Mouse (Mus musculus) liver, postnatal 0 days (tissue): ENCODE measurements at regions not wholly inside any gene's neighbourhood (a gene's known extent, or its start where the extent isn't known, plus 50 kb on each side); places are given as distances from the start of the nearest gene placed in this dataset.

Experiments used
- ATAC-seq: fragments of 200-750 bp; cut with Nextera tagmentation; 2 replicates; pipeline ENCODE4 v1.8.0; 2017; ENCODE audit warnings: mild to moderate bottlenecking, moderate library complexity
- DNase-seq: peaks from one replicate; pipeline ENCODE4 v3.0.0-alpha.2; 2016
- H3K27ac ChIP-seq: fragments of 300-500 bp; sonication (generic); 2 replicates; pipeline ENCODE4 v1.5.1; 2014; ENCODE audit warnings: antibody characterized with exemption, moderate library complexity, mild to moderate bottlenecking, low read depth
- H3K27me3 ChIP-seq: fragments of 300-500 bp; sonication (generic); 2 replicates; pipeline ENCODE4 v1.6.1; 2014; ENCODE audit warnings: low read length, control low read depth, mixed read lengths; ENCODE audit not compliant: insufficient read depth
- H3K36me3 ChIP-seq: fragments of 300-500 bp; sonication (generic); replicated peaks from 2 replicates; pipeline ENCODE4 v1.6.1; 2014; ENCODE audit warnings: mild to moderate bottlenecking, control low read depth, low read length, moderate library complexity, mixed read lengths; ENCODE audit not compliant: insufficient read depth
- H3K4me1 ChIP-seq: fragments of 300-500 bp; sonication (generic); 2 replicates; pipeline ENCODE4 v1.6.1; 2014; ENCODE audit warnings: antibody characterized with exemption, mild to moderate bottlenecking, control low read depth; ENCODE audit not compliant: insufficient read depth
- H3K4me2 ChIP-seq: fragments of 300-500 bp; sonication (generic); 2 replicates; pipeline ENCODE4 v1.6.1; 2014; ENCODE audit warnings: low read depth, mild to moderate bottlenecking, low read length, moderate library complexity, mixed read lengths
- H3K4me3 ChIP-seq: fragments of 300-500 bp; sonication (generic); 2 replicates; pipeline ENCODE4 v1.5.1; 2014; ENCODE audit warnings: low read depth, low read length
- H3K9ac ChIP-seq: fragments of 300-500 bp; sonication (generic); replicated peaks from 2 replicates; pipeline ENCODE4 v1.6.1; 2014; ENCODE audit warnings: mild to moderate bottlenecking, moderate library complexity
- H3K9me3 ChIP-seq: fragments of 300-500 bp; sonication (generic); 2 replicates; pipeline ENCODE4 v1.6.1; 2016; ENCODE audit warnings: mild to moderate bottlenecking, control low read depth, low read length, mixed read lengths
- CTCF ChIP-seq: sonication (generic); IDR thresholded peaks from 2 replicates; pipeline ENCODE4 v1.5.1; 2016; ENCODE audit warnings: antibody characterized with exemption, low read depth
- EP300 ChIP-seq: IDR thresholded peaks from 2 replicates; pipeline ENCODE4 v1.6.1; 2016; ENCODE audit warnings: antibody characterized with exemption, low read depth, mild to moderate bottlenecking
- WGBS: fragments of 180-500 bp; shearing (Covaris S2); extraction: QIAGEN DNeasy Blood & Tissue Kit; methylation state at CpG from one replicate; pipeline ENCODE4 v1.1.7; 2014; ENCODE audit not compliant: insufficient replicate concordance; 5-methylcytosine and 5-hydroxymethylcytosine counted together

DNA sequence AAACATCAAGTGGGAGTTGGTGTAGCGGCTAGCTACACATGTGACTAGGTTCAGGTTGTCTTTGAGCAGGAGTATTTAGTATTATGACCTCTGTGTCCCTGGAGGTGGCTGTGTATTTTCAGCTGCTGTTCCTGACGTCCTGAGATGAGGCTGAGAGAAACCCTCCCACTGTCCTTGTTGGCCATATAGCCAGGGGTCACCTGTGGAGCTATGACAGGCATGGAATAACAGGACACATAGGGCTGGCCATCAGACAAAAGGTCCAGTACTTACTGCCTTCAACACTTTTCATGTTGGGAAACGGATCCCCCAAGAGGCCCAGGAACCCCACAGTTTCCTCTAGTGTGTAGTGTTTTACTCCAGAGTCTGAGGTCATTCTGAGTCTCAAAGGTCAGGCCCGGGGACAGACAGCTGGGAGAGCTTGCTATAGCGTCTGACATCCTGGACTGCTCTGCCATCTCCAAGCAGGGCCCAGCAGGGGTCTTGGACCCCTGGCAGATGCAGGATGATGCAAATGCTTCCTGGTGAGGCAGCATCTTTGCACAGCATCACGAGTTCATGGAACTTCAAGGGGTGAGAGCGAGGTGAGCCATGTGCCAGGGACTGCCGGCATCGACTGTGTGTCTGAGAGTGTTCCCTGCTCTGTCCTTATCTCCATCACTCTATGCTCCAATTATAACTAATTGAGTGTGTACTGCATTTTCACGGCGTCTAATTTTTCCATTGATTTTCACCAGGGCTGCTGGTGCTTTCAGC, 60.6 kb upstream of the Slco4a1 start:
- DNase-seq, result no peak
- no peak for ATAC-seq
- Histone ChIP-seq H3K36me3 (no peaks in the 10 kb centered on the region), H3K27me3 (peaks cover 5% of the 10 kb centered on the region; the same call in 1 of the 2 replicates), H3K9ac (no peak overlapping the region), H3K4me1 (no peaks in the 10 kb centered on the region), H3K27ac (no peak overlapping the region), H3K4me2 (no peak overlapping the region), H3K9me3 (no peaks in the 10 kb centered on the region), H3K4me3 (no peak overlapping the region)
- TF ChIP-seq EP300, result no peak
- no peak for TF ChIP-seq CTCF
- WGBS, result 56% methylated on average over 11 of the region's 11 CpGs

DNA sequence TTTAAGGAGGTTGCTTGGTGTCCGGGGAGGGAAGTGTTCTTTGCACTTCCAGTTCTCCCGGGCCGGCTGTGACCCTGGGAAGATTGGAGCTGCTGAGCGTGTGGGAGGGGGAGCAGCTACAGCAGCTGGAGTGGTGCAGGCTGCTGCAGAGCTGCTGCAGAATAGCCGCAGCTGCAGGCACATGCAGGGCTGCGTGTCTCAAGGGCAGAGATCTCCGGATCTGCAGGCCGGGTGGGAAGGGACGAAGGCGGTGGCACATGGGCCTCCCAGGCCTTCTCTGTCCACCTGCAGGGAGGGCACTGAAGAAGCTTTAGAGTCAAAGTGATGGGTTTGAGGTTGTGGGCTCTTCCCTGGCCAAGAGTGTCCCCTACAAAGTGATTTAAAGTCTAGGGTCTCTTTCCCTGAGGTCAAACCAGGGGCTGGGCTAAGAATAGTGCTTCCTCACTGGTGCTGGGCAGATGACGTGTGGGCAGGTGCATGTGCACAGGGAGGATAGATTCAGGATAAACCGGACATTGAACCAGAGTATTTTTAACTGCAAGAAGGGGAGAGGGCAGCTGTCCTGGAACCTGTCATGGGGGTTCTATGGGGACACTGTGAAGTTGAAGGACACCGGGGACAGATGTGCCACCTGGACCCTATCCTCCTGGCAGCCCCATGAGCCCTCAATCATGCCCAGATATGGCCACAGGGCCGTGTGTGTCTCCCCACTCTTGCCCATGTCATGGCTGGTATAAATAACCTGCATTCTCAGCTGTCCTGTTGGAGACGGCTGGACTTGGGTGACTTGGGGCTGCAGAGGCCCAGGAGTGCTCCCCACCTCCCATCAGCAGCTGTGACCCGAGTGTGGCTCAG, 58.6 kb upstream of the Gata5 start:
- no peak overlapping the region for H3K4me2 ChIP-seq
- ATAC-seq (no peak), DNase-seq (no peak)
- H3K9me3 ChIP-seq, result no peaks in the 10 kb centered on the region
- 61% methylated on average over 16 of the region's 16 CpGs for WGBS
- H3K9ac ChIP-seq, result no peak overlapping the region
- no peak overlapping the region for H3K4me3 ChIP-seq
- no peaks in the 10 kb centered on the region for H3K36me3 ChIP-seq
- no peaks in the 10 kb centered on the region for H3K4me1 ChIP-seq
- H3K27me3 ChIP-seq, result peaks cover 18% of the 10 kb centered on the region; the same call in 1 of the 2 replicates
- H3K27ac ChIP-seq, result no peak overlapping the region
- TF ChIP-seq CTCF (no peak), EP300 (no peak)

DNA sequence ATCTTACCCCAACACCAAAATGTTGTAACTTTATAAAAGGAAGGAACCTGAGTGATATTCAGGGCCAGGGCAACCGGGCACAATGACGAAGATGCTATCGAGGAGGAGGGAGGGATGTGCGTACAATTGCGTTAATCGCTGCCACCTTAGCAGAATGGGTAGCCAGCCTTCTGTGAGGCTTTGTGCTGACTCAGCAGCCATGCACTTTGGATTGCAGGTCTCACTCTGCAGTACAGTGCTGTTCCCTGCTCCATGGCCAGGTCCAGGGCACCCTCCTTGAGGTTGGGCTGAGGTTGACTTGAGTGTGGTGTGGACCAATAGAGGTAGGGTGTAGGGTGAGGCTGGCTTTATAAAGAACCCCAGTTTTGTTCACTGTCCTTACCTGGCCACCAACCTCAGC, 57.8 kb upstream of the Gata5 start:
- no peaks in the 10 kb centered on the region for H3K4me1 ChIP-seq
- DNase-seq (no peak), ATAC-seq (no peak)
- H3K27ac ChIP-seq, result no peak overlapping the region
- H3K9ac ChIP-seq, result no peak overlapping the region
- H3K36me3 ChIP-seq, result no peaks in the 10 kb centered on the region
- H3K4me3 ChIP-seq, result no peak overlapping the region
- H3K9me3 ChIP-seq, result no peaks in the 10 kb centered on the region
- peaks cover 23% of the 10 kb centered on the region; the same call in 1 of the 2 replicates for H3K27me3 ChIP-seq
- no peak for TF ChIP-seq CTCF
- TF ChIP-seq EP300, result no peak
- 88% methylated on average over 6 of the region's 6 CpGs for WGBS
- no peak overlapping the region for H3K4me2 ChIP-seq

- H3K4me1 ChIP-seq, result no peaks in the 10 kb centered on the region
- H3K36me3 ChIP-seq, result no peaks in the 10 kb centered on the region
- DNase-seq (no peak), ATAC-seq (no peak)
- TF ChIP-seq CTCF (no peak), EP300 (no peak)
- H3K9ac ChIP-seq, result no peak overlapping the region
- no peak overlapping the region for H3K4me2 ChIP-seq
- no peaks in the 10 kb centered on the region for H3K9me3 ChIP-seq
- WGBS, result 68% methylated on average over 3 of the region's 3 CpGs
- peaks cover 31% of the 10 kb centered on the region for H3K27me3 ChIP-seq
- H3K4me3 ChIP-seq, result no peak overlapping the region
- no peak overlapping the region for H3K27ac ChIP-seq
These were observed 56.9 kb upstream of the Gata5 start for GRCm38 (mm10) chr2:180391349-180391748.

DNA sequence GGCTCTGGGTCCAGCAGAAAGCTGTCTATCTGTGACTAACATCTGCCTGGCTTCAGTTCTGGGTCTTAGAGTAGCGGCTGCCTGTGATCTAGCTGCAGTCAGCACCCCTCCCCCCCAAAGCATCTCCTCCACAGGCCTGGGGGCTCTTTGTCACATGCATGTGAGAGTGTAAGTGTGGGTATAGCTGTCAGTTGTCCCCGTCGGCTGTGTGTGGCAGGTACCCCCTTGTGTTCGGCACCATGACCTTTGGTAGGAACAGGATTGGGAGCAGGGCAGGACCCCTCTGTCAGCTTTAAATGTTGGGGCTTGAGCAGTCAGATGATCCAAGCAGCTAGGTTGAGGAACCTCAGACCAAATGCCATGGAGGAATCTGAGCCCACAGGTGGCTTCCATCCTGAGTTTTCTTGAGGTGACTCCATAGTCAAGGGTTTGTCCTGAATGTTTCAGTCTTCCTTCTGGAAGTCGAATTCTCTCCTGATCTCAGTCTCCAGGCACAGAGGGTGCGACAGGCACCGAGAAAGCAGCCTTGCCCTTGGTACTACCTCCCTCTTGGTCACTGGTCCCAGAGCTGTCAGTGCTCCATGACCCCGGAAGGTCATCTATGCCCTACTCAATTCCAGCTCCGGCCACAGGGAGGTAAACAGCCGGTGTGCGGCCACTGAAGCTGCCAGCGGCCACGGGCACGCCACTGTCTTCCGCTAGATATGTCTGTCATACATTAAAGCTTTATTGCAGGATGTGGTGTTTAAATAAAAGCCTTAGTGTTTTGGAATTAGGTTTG, 55.9 kb upstream of the Gata5 start:
- H3K36me3 ChIP-seq, result no peaks in the 10 kb centered on the region
- H3K9me3 ChIP-seq, result no peaks in the 10 kb centered on the region
- no peaks in the 10 kb centered on the region for H3K4me1 ChIP-seq
- ATAC-seq (no peak), DNase-seq (no peak)
- no peak overlapping the region for H3K9ac ChIP-seq
- peaks cover 40% of the 10 kb centered on the region for H3K27me3 ChIP-seq
- WGBS, result 65% methylated on average over 15 of the region's 15 CpGs
- TF ChIP-seq CTCF (no peak), EP300 (no peak)
- no peak overlapping the region for H3K4me3 ChIP-seq
- no peak overlapping the region for H3K4me2 ChIP-seq
- no peak overlapping the region for H3K27ac ChIP-seq

DNA sequence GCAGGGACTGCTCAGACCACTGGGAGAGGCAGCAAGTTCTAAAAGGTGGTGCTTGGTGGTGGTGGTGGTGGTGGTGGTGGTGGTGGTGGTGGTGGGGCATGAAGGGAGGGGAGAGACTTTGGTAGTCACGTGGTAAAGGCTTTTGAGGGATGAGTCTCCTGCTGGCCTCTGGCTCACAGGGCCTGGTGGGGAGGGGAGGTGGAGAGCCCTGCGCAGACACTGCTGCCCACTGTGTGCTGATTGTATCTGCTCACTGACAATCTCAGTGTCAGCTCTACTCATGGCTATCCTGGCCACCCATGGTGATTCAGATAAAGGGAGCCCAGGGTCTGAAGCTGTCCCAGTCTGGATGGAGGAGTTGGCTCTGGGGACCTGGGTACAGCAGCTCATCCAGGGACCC, 55.0 kb upstream of the Gata5 start:
- Histone ChIP-seq H3K9me3 (no peaks in the 10 kb centered on the region), H3K9ac (no peak overlapping the region), H3K27me3 (peaks cover 49% of the 10 kb centered on the region), H3K36me3 (no peaks in the 10 kb centered on the region), H3K27ac (no peak overlapping the region), H3K4me1 (no peaks in the 10 kb centered on the region), H3K4me2 (no peak overlapping the region), H3K4me3 (no peak overlapping the region)
- ATAC-seq (no peak), DNase-seq (no peak)
- WGBS, result 30% methylated on average over 2 of the region's 2 CpGs
- TF ChIP-seq EP300 (no peak), CTCF (no peak)
